ENCODE assay signal across 13 mouse cellular contexts in genomic region chr12:24536390-24536789, GRCm38 (mm10). TPM values are rescaled to one million over a fixed set of nuclear protein-coding genes. Genes with fewer than 3 reads are reported as not detected.
DNase-seq lines count a peak whose midpoint lies in the region; ATAC-seq and TF ChIP-seq lines count a peak whose summit lies in the region.
"Had no signal": no experiment of that assay in that cellular context is flagged by ENCODE, and none has a peak within 500 bp of the region (broad histone marks: within the 10 kb centered on the region; RNA-seq: fewer than 3 reads in every experiment).

No protein-coding gene starts in this region.

- H3K79me2 ChIP-seq in MEL (ENCODE audit: control insufficient read depth, insufficient read depth, low read length, poor library complexity), result no peaks in the 10 kb centered on the region

- H3K9me3 ChIP-seq in liver, embryonic 11.5 days (ENCODE audit: control insufficient read depth, low read length), result no peaks in the 10 kb centered on the region
- H3K9me3 ChIP-seq in liver, postnatal 0 days (ENCODE audit: low read length), result no peaks in the 10 kb centered on the region
- no peaks in the 10 kb centered on the region for H3K9me3 ChIP-seq in MEL (replicated peaks; ENCODE audit: insufficient read depth, low read length)
- no peaks in the 10 kb centered on the region for H3K9me3 ChIP-seq in intestine, postnatal 0 days (ENCODE audit: control insufficient read depth)
- H3K9me3 ChIP-seq in midbrain, embryonic 16.5 days (replicated peaks; ENCODE audit: control insufficient read depth, low read length, poor library complexity, severe bottlenecking), result no peaks in the 10 kb centered on the region
- H3K9me3 ChIP-seq: forebrain, embryonic 10.5 days; liver, embryonic 15.5 days; midbrain, embryonic 12.5 days had no signal

- 0 out of 2 replicates have a peak, but pooled peaks cover 7% of the 10 kb centered on the region for H3K4me1 ChIP-seq in liver, embryonic 11.5 days (replicated peaks; ENCODE audit: control insufficient read depth, insufficient read depth, low read length)
- no peaks in the 10 kb centered on the region for H3K4me1 ChIP-seq in liver, postnatal 0 days (ENCODE audit: insufficient read depth)
- H3K4me1 ChIP-seq in MEL (ENCODE audit: control insufficient read depth in 1 of 2, insufficient read depth in 2 of 2, low read length in 2 of 2), result peaks cover 26 to 28% of the 10 kb centered on the region in 2 experiments
- H3K4me1 ChIP-seq in intestine, postnatal 0 days (replicated peaks; ENCODE audit: control insufficient read depth, insufficient read depth, low read length), result 0 out of 2 replicates have a peak, but pooled peaks cover 3% of the 10 kb centered on the region
- H3K4me1 ChIP-seq in midbrain, embryonic 16.5 days (ENCODE audit: control insufficient read depth, insufficient read depth, low read length), result no peaks in the 10 kb centered on the region

- ATAC-seq in liver, embryonic 11.5 days (replicated peaks; ENCODE audit: low FRiP score), result 0 out of 2 replicates have a peak, but pooled peaks have one; percentile 39
- no peak for ATAC-seq in liver, postnatal 0 days
- 0 out of 2 replicates have a peak, but pooled peaks have one; percentile 51 for ATAC-seq in intestine, postnatal 0 days
- ATAC-seq in midbrain, embryonic 16.5 days, result no peak

- H3K4me3 ChIP-seq in liver, embryonic 11.5 days (ENCODE audit: low read depth, low read length), result no peak overlapping the region
- no peak overlapping the region for H3K4me3 ChIP-seq in liver, postnatal 0 days (ENCODE audit: low read depth, low read length)
- peak overlapping the region in 1 of 2 experiments; percentile 16; a peak in 1 of 4 replicates for H3K4me3 ChIP-seq in MEL (ENCODE audit: control insufficient read depth in 1 of 2, insufficient read depth in 1 of 2, low read depth in 2 of 2, low read length in 2 of 2)
- no peak overlapping the region for H3K4me3 ChIP-seq in intestine, postnatal 0 days (ENCODE audit: low read depth, low read length)
- no peak overlapping the region for H3K4me3 ChIP-seq in midbrain, embryonic 16.5 days (ENCODE audit: low read depth, low read length)
- H3K4me3 ChIP-seq: forebrain, embryonic 10.5 days; liver, embryonic 15.5 days; midbrain, embryonic 12.5 days had no signal

- TF ChIP-seq RAD21 in MEL (IDR thresholded peaks at IDR 0.05; ENCODE audit: low read depth, low read length), result no peak

- no peak for TF ChIP-seq CTCF in liver, postnatal 0 days (IDR thresholded peaks at IDR 0.05; ENCODE audit: low read depth)
- TF ChIP-seq CTCF in MEL (IDR thresholded peaks at IDR 0.05 in 2 of 3, conservative IDR thresholded peaks at IDR 0.05 in 1 of 3; ENCODE audit: control insufficient read depth in 1 of 3, insufficient read depth in 1 of 3, low read depth in 2 of 3, low read length in 3 of 3, poor library complexity in 1 of 3, severe bottlenecking in 1 of 3), result no peak
- TF ChIP-seq CTCF in intestine, postnatal 0 days (IDR thresholded peaks at IDR 0.05; ENCODE audit: low read depth), result no peak

- TF ChIP-seq EP300 in liver, postnatal 0 days (IDR thresholded peaks at IDR 0.05; ENCODE audit: low read depth), result no peak
- TF ChIP-seq EP300 in MEL (IDR thresholded peaks at IDR 0.05; ENCODE audit: low read depth in 1 of 2, low read length in 2 of 2), result peak; percentile 78 to 80

- H3K27ac ChIP-seq in liver, embryonic 11.5 days (ENCODE audit: low read depth, low read length), result no peak overlapping the region
- no peak overlapping the region for H3K27ac ChIP-seq in liver, postnatal 0 days (ENCODE audit: low read depth)
- H3K27ac ChIP-seq in MEL (ENCODE audit: control insufficient read depth, low read depth, low read length), result peak overlapping the region; percentile 36
- no peak overlapping the region for H3K27ac ChIP-seq in intestine, postnatal 0 days (ENCODE audit: low read depth, low read length)
- H3K27ac ChIP-seq in midbrain, embryonic 16.5 days (ENCODE audit: low read length), result no peak overlapping the region
- H3K27ac ChIP-seq: forebrain, embryonic 10.5 days; liver, embryonic 15.5 days; midbrain, embryonic 12.5 days had no signal

- no peaks in the 10 kb centered on the region for H3K27me3 ChIP-seq in liver, embryonic 11.5 days (replicated peaks; ENCODE audit: control insufficient read depth, insufficient read depth, low read length)
- no peaks in the 10 kb centered on the region for H3K27me3 ChIP-seq in liver, postnatal 0 days (ENCODE audit: insufficient read depth, low read length)
- no peaks in the 10 kb centered on the region for H3K27me3 ChIP-seq in MEL (ENCODE audit: control insufficient read depth in 1 of 2, insufficient read depth in 2 of 2, low read length in 2 of 2)
- no peaks in the 10 kb centered on the region for H3K27me3 ChIP-seq in intestine, postnatal 0 days (replicated peaks; ENCODE audit: control insufficient read depth, insufficient read depth, low read length)
- H3K27me3 ChIP-seq in midbrain, embryonic 16.5 days (ENCODE audit: control insufficient read depth, insufficient read depth, low read depth, low read length), result no peaks in the 10 kb centered on the region
- H3K27me3 ChIP-seq: liver, embryonic 15.5 days; midbrain, embryonic 12.5 days had no signal

- no peak for DNase-seq in liver, embryonic 11.5 days (ENCODE audit: low spot score)
- no peak for DNase-seq in liver, postnatal 0 days
- DNase-seq in MEL (ENCODE audit: low read depth, low spot score), result peak; percentile 77
- DNase-seq in brain, adult 2 months (ENCODE audit: low read depth, low spot score), result peak; percentile 13
- DNase-seq in natural killer cell, adult 2 months (ENCODE audit: low spot score in 2 of 2), result no peak
- no peak for DNase-seq in thymus, postnatal 10 days (ENCODE audit: low spot score in 2 of 2)
- DNase-seq: cerebellum, adult 2 months; retina, postnatal 1 day had no signal

- H3K4me2 ChIP-seq in liver, embryonic 11.5 days, result no peak overlapping the region
- no peak overlapping the region for H3K4me2 ChIP-seq in liver, postnatal 0 days (ENCODE audit: low read depth, low read length)
- H3K4me2 ChIP-seq in intestine, postnatal 0 days (replicated peaks; ENCODE audit: low read depth), result no peak overlapping the region
- H3K4me2 ChIP-seq in midbrain, embryonic 16.5 days (ENCODE audit: low read length), result no peak overlapping the region
- H3K4me2 ChIP-seq: liver, embryonic 15.5 days; midbrain, embryonic 12.5 days had no signal

- no peak for TF ChIP-seq POLR2A in MEL (IDR thresholded peaks at IDR 0.05; ENCODE audit: control insufficient read depth in 1 of 2, insufficient read depth in 1 of 2, low read depth in 1 of 2, low read length in 2 of 2, poor library complexity in 1 of 2)

- H3K36me3 ChIP-seq in liver, embryonic 11.5 days (ENCODE audit: control insufficient read depth, insufficient read depth, low read length), result no peaks in the 10 kb centered on the region; the same call in 1 of the 2 replicates
- H3K36me3 ChIP-seq in liver, postnatal 0 days (replicated peaks; ENCODE audit: insufficient read depth, low read length), result 0 out of 2 replicates have a peak, but pooled peaks cover 4% of the 10 kb centered on the region
- H3K36me3 ChIP-seq in MEL (ENCODE audit: control insufficient read depth in 1 of 2, insufficient read depth in 2 of 2, low read length in 2 of 2), result peaks cover 0 to 29% of the 10 kb centered on the region in 2 experiments; a peak in 2 of 4 replicates
- H3K36me3 ChIP-seq in intestine, postnatal 0 days (ENCODE audit: control insufficient read depth, insufficient read depth), result no peaks in the 10 kb centered on the region
- peaks cover 7% of the 10 kb centered on the region for H3K36me3 ChIP-seq in midbrain, embryonic 16.5 days (ENCODE audit: control insufficient read depth, insufficient read depth, low read length)

- no peak overlapping the region for H3K9ac ChIP-seq in liver, embryonic 11.5 days (ENCODE audit: low read depth, low read length)
- no peak overlapping the region for H3K9ac ChIP-seq in liver, postnatal 0 days (replicated peaks)
- no peak overlapping the region for H3K9ac ChIP-seq in MEL (ENCODE audit: control insufficient read depth, low read depth, low read length, poor library complexity, severe bottlenecking)
- H3K9ac ChIP-seq in intestine, postnatal 0 days (ENCODE audit: low read depth, low read length), result no peak overlapping the region
- H3K9ac ChIP-seq in midbrain, embryonic 16.5 days (ENCODE audit: low read depth, low read length), result no peak overlapping the region
- H3K9ac ChIP-seq: liver, embryonic 15.5 days; midbrain, embryonic 12.5 days had no signal

- WGBS in liver, embryonic 11.5 days, result 54% methylated on average over 5 of the region's 5 CpGs
- 43% methylated on average over 5 of the region's 5 CpGs for WGBS in liver, postnatal 0 days (ENCODE audit: insufficient replicate concordance)
- WGBS in intestine, postnatal 0 days, result 39% methylated on average over 5 of the region's 5 CpGs
- 51% methylated on average over 5 of the region's 5 CpGs for WGBS in midbrain, embryonic 16.5 days

TF ChIP-seq in MEL, 35 proteins besides CTCF, POLR2A, EP300 and RAD21 (continues in another document):
- TF ChIP-seq TBP (IDR thresholded peaks at IDR 0.05; ENCODE audit: low read depth, low read length), result peak; percentile 27; the same call in 1 of the 2 replicates
- no peak; the same call in 1 of the 2 replicates for TF ChIP-seq MXI1 (IDR thresholded peaks at IDR 0.05; ENCODE audit: low read depth, low read length)
- peak; percentile 82 for TF ChIP-seq SIN3A (IDR thresholded peaks at IDR 0.05; ENCODE audit: low read length)
- TF ChIP-seq ZKSCAN1 (IDR thresholded peaks at IDR 0.05; ENCODE audit: low read depth, low read length), result no peak
- TF ChIP-seq ETS1 (IDR thresholded peaks at IDR 0.05; ENCODE audit: low read depth, low read length), result peak; percentile 66; the same call in 1 of the 2 replicates

RNA-seq across cellular contexts. Expression of gene Grhl1, which starts 35.7 kb away (rescaled TPM):
- 0.36 and 0.42 TPM in 2 replicates for polyA plus RNA-seq in liver, embryonic 11.5 days (2014; fragmentation: Nextera tagmentation; extraction: Ambion mirVana)
- 0.20 and 0.23 TPM in 2 replicates for polyA plus RNA-seq in liver, postnatal 0 days (2015; fragmentation: Nextera tagmentation; extraction: Ambion mirVana)
- 0.50 and 0.69 TPM in 2 replicates for total RNA-seq in MEL (2012; rRNA removed)
- polyA plus RNA-seq in MEL (2012; ENCODE audit: insufficient read depth in 1 of 2, insufficient read length in 2 of 2, low read depth in 1 of 2, low replicate concordance in 2 of 2, missing spikeins in 1 of 2), result 1 to 10 TPM in 1 of 2 experiments, not detected in 1; 1.3 TPM
- 0.37 and 0.39 TPM in 2 replicates for polyA plus RNA-seq in intestine, postnatal 0 days (2015; fragmentation: Nextera tagmentation; extraction: Ambion mirVana)
- polyA plus RNA-seq in midbrain, embryonic 16.5 days (2015; fragmentation: Nextera tagmentation; extraction: Ambion mirVana), result 1.2 and 1.7 TPM in 2 replicates

RNA-seq across cellular contexts. Expression of gene Taf1b, which starts 38.2 kb away (rescaled TPM):
- polyA plus RNA-seq in liver, embryonic 11.5 days (2014; fragmentation: Nextera tagmentation; extraction: Ambion mirVana), result 23.2 and 23.7 TPM in 2 replicates
- polyA plus RNA-seq in liver, postnatal 0 days (2015; fragmentation: Nextera tagmentation; extraction: Ambion mirVana), result 6.9 and 7.3 TPM in 2 replicates
- 28.0 and 28.1 TPM in 2 replicates for total RNA-seq in MEL (2012; rRNA removed)
- 10 to 100 TPM in 1 of 2 experiments, not detected in 1; 26.4 TPM for polyA plus RNA-seq in MEL (2012; ENCODE audit: insufficient read depth in 1 of 2, insufficient read length in 2 of 2, low read depth in 1 of 2, low replicate concordance in 2 of 2, missing spikeins in 1 of 2)
- 10.3 and 10.4 TPM in 2 replicates for polyA plus RNA-seq in intestine, postnatal 0 days (2015; fragmentation: Nextera tagmentation; extraction: Ambion mirVana)
- 36.1 and 37.9 TPM in 2 replicates for polyA plus RNA-seq in midbrain, embryonic 16.5 days (2015; fragmentation: Nextera tagmentation; extraction: Ambion mirVana)

Comparison
In these comparisons a context has a peak if more than half of its experiments do, and no peak if none do; other contexts are left out.
1. ATAC-seq: peak in liver, embryonic 11.5 days (single experiment) and intestine, postnatal 0 days (single experiment); none in liver, postnatal 0 days (single experiment) and midbrain, embryonic 16.5 days (single experiment).
2. DNase-seq: peak in MEL (single experiment) and brain, adult 2 months (single experiment); none in liver, embryonic 11.5 days (single experiment), liver, postnatal 0 days (single experiment), natural killer cell, adult 2 months (0 of 2) and thymus, postnatal 10 days (0 of 2).